Mouse (Mus musculus): ENCODE results near the gene Adgrv1.

Gene Adgrv1

GRCm38 (mm10) chr13:81610349-81610748 is 22.6 kb downstream of the Adgrv1 start:
- no peak for DNase-seq (ENCODE audit: low spot score in 2 of 2)

DNA sequence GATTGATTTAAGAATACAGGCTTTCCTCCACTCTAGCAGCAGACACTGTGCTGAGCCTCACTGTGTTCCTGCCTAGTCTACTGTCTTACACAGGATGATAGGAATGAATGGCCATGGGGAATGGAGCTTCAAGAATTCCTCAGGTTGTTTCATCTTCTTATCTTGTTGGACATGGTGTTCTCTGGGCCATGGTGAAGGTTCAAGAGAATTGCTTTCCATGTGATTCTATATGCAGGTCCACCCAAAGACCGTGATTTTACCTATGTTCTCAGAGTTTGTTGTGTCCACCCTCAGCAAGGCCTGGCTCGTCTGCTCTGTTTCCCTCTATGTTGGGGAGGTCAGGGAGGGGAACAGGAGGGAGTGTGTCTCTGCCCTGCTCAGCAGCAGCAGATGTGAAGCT is 26.0 kb downstream of the Adgrv1 start:
- DNase-seq (ENCODE audit: low spot score in 2 of 2): no peak

- no peak for DNase-seq (ENCODE audit: low spot score in 2 of 2)
These were observed 35.9 kb downstream of the Adgrv1 start for GRCm38 (mm10) chr13:81596910-81597607.

DNA sequence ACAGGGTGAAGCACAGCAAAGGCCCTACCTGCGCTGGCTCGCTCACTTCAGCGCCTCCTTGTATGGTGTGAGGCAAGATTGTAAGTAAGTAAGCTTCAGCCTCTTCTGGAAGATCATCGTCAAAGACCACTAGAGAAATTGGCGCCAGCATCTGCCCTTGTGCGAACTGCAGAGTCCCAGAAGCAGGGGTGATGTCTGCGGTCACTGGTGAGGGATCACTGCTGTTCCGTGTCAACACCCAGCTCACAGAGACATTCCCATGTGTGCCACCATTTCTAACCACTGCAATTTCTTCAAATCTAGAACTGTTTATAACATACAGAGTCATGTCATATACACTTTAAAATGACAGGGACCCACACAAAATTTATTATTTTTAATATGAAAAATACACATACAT is 54.3 kb downstream of the Adgrv1 start:
- DNase-seq (ENCODE audit: low spot score in 2 of 2): no peak

DNA sequence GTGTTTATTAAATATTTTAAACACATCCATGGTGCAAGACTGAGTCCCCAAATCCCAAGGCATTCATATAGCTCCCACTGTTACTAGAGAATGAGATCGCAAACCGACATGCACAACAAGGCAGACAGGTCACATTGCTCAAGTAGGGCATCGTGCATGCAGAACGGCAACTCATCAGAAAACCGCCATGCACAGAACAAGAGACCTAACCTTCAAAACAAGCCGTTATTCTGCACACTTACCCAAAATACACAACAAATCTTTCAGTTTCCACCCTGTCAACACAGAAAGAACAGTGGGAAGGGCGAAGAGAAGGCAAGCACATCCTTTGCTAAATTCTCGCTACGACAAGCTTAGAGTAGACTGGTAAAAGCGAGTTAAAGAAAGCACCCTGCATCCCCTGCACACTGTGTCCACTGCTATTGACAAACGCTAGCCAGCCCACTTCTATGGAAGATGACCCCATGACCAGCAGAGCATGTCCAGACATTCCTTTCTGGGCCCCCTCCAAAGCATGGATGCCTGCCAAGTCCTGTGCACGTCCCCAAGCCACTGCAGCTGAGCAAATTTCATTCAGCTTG is 62.6 kb downstream of the Adgrv1 start:
- DNase-seq (ENCODE audit: low spot score in 2 of 2): no peak

GRCm38 (mm10) chr13:81550024-81550423 is 82.9 kb downstream of the Adgrv1 start:
- no peak for DNase-seq (ENCODE audit: low spot score in 2 of 2)

DNA sequence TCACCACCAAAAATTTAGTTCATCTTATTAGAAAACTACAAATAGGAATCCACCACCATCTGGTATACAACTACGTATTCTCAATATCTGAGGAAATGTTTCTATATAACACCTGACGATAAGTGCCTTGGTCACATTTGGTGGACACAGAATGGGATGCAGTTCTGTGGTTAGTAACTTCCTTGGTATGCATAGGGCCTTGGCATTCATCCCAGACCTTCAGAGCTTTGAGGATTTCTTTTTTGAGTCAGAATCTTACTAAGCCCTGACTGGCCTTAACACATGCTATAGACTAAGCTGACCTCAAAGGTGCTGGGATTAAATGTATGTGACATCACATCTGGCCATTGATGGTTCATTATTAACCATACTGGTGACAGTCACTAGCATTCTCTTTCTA is 98.0 kb downstream of the Adgrv1 start:
- DNase-seq (ENCODE audit: low spot score in 2 of 2): no peak

- no peak for DNase-seq (ENCODE audit: low spot score in 2 of 2)
These were observed 106.3 kb downstream of the Adgrv1 start for GRCm38 (mm10) chr13:81526687-81527086.

DNA sequence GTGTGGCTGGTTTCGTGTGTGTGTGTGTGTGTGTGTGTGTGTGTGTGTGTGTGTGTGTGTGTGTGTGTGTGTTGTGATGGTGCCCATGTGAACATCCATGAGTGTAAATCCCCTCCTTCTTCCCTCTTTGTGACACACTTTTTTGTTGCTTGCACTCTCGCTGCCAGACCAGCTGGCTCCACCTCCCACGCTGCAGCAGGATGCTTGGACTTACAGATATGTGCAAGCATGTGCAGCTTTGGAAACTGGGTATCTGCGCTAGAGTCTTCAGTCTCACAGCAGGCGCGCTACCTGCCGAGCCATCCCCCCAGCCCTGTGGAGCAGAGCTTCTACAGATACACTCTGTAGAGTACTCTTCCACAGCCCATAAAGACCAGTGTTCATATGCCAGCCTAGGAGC is 122.8 kb downstream of the Adgrv1 start:
- DNase-seq (ENCODE audit: low spot score in 2 of 2): no peak

DNA sequence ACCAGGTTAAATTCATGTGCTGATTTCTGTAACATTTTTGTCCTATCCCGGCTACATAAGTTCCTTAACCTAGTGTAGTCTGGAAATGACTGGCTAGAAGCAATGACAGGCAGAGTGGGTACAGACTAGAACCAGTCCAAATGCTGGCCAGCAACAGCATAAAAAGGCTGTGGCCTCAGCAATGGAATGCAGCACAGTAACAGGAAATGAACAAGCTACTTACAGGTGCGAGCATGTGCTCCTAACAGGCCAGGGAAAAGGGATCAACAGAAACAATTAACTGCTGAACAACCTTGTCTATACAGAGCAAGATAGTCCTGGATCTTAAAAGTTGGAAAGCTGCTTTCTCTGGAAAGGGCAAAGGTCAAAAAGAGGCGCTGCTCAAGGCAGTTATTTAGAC is 135.9 kb downstream of the Adgrv1 start:
- DNase-seq (ENCODE audit: low spot score in 2 of 2): no peak

GRCm38 (mm10) chr13:81491971-81492370 is 141.0 kb downstream of the Adgrv1 start:
- no peak for DNase-seq (ENCODE audit: low spot score in 2 of 2)

- DNase-seq (ENCODE audit: low spot score in 2 of 2): no peak
These were observed 146.0 kb downstream of the Adgrv1 start for GRCm38 (mm10) chr13:81486980-81487379.

GRCm38 (mm10) chr13:81473750-81474149 is 159.2 kb downstream of the Adgrv1 start:
- no peak for DNase-seq (ENCODE audit: low spot score in 2 of 2)

- no peak for DNase-seq (ENCODE audit: low spot score in 2 of 2)
These were observed 166.3 kb downstream of the Adgrv1 start for GRCm38 (mm10) chr13:81466661-81467060.

DNA sequence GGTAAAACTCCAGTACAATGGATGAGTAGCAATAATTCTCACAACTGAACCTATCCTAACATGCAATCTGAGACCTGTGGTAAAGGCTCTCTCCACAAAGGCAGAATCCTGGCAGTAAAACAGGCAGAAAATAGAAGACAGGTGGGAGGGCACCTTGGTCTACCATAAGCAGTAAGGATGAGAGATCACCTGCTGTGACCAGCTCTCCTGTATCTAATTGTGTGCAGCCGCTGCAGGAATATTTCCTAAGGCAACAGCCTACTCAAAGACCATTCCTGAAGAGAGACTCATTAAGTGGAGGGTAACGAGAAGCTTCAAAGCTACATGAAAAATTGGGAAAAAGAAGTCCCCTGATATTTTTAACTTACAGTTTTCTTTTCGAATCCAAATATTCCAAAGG is 167.2 kb downstream of the Adgrv1 start:
- DNase-seq (ENCODE audit: low spot score in 2 of 2): no peak

- DNase-seq (ENCODE audit: low spot score in 2 of 2): no peak
These were observed 183.3 kb downstream of the Adgrv1 start for GRCm38 (mm10) chr13:81449630-81450029.

- no peak for DNase-seq (ENCODE audit: low spot score in 2 of 2)
These were observed 183.8 kb downstream of the Adgrv1 start for GRCm38 (mm10) chr13:81449198-81449597.

GRCm38 (mm10) chr13:81441412-81441811 is 191.5 kb downstream of the Adgrv1 start:
- no peak for DNase-seq (ENCODE audit: low spot score in 2 of 2)

GRCm38 (mm10) chr13:81439390-81440025 is 193.4 kb downstream of the Adgrv1 start:
- peak in 1 of 2 experiments; percentile 51 for DNase-seq (ENCODE audit: low spot score in 2 of 2)

- DNase-seq (ENCODE audit: low spot score in 2 of 2): no peak
These were observed 195.9 kb downstream of the Adgrv1 start for GRCm38 (mm10) chr13:81437088-81437487.

GRCm38 (mm10) chr13:81426896-81427755 is 205.8 kb downstream of the Adgrv1 start:
- peak in 1 of 2 experiments; percentile 7 for DNase-seq (ENCODE audit: low spot score in 2 of 2)

GRCm38 (mm10) chr13:81425111-81425510 is 207.8 kb downstream of the Adgrv1 start:
- no peak for DNase-seq (ENCODE audit: low spot score in 2 of 2)
